Mouse (Mus musculus) liver, adult 10 weeks (tissue): ENCODE data around the gene Gm8206. TPM values are rescaled to one million over a fixed set of nuclear protein-coding genes. Genes with fewer than 3 reads are reported as not detected.

ENCODE experiments used
- polyA plus RNA-seq: library from polyadenylated mRNA; stranded (reverse); fragments of 350-450 nt; fragmentation: Illumina TruSeq; extraction: RNeasy Lipid Tissue Mini Kit (QIAGEN cat#74804); gene quantifications from one replicate; pipeline ENCODE4 v1.2.3, GENCODE M21; 2014; ENCODE audit warnings: low read depth, low replicate concordance

Gene Gm8206
- not detected for polyA plus RNA-seq

DNA sequence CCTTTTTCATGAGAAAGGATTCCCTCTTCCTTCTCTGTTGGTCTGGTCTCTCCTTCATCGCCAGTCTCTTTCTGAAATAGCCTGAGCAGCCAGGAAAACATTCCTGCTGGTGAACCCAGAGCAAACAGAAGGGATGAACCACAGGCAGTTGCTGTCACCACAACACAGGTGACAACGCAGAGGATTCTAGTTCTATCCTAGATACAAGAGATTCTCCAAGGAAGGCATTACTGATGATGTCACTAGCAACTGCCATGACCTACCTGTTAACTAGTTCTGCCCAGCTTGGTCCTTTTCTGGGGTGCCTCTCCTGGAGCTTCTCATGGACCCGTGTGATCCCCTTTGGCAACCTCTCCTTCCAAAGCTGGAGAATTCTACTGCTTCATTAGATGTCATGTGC is at the start of gene Gm8206:
Gm8206 (minus strand) TSS at position 101 of the 400 bp plus-strand sequence.

DNA sequence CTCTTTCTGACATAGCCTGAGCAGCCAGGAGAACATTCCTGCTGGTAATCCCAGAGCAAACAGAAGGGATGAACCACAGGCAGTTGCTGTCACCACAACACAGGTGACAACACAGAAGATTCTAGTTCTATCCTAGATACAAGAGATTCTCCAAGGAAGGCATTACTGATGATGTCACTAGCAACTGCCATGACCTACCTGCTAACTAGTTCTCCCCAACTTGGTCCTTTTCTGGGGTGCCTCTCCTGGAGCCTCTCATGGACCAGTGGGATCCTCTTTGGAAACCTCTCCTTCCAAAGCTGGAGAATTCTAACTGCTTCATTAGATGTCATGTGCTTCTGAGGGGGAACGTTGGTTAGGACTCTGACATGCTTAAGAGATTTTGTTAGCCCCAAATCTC is 32.0 kb upstream of the Gm8206 start, which contains the start of gene Gm3476:
Gm3476 (minus strand) TSS at position 101 of the 400 bp plus-strand sequence.

DNA sequence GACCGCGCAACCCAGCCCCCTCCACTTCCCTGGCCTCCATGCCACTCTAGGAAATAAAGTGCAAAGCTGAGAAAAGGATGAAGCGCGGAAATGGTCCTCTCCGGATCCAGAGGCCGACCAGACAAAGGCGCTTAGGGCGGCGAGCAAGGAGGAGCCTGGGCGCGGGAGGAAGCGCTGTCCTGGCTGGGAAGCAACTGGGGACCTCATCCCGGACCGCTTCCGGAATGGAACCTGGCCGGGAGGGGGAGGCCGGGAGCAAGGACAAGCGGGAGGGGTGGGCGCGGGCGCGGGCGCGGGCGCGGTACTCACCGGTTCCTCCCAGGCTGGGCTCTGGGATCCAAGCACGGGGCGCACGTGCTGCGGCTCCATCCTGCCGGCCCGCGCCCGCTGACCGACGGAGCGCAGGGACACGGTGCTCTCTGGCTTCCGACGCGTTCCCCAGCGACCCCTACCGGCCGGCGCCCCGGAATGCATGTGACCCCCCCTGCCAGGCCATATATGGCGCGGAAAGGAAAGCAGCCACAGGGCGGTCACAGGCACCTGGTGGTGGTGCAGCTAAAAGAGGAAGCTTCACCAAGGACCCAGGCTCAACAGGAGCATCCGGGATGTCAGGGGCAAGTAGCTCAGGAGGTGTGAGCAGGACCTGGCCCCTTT is 14.7 kb upstream of the Gm8206 start, which contains the start of gene Gm3468:
Gm3468 (minus strand) TSS at position 394 of the 654 bp plus-strand sequence.

DNA sequence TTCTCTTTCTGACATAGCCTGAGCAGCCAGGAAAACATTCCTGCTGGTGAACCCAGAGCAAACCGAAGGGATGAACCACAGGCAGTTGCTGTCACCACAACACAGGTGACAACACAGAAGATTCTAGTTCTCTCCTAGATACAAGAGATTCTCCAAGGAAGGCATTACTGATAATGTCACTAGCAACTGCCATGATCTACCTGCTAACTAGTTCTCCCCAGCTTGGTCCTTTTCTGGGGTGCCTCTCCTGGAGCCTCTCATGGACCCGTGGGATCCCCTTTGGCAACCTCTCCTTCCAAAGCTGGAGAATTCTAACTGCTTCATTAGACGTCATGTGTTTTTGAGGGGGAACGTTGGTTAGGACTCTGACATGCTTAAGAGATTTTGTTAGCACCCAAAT is 35.6 kb downstream of the Gm8206 start, which contains the start of gene Gm6337:
Gm6337 (minus strand) TSS at position 101 of the 400 bp plus-strand sequence.

DNA sequence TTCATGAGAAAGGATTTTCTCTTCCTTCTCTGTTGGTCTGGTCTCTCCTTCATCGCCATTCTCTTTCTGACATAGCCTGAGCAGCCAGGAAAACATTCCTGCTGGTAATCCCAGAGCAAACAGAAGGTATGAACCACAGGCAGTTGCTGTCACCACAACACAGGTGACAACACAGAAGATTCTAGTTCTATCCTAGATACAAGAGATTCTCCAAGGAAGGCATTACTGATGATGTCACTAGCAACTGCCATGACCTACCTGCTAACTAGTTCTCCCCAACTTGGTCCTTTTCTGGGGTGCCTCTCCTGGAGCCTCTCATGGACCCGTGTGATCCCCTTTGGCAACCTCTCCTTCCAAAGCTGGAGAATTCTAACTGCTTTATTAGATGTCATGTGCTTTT is 114.7 kb downstream of the Gm8206 start, which contains the start of gene Gm3453:
Gm3453 (minus strand) TSS at position 101 of the 400 bp plus-strand sequence.

Other genes starting within 250 kb of the Gm8206 start
- not detected for gene Gm8237, start 213.6 kb downstream of the Gm8206 start, polyA plus RNA-seq
- not detected for gene Gm3248, start 132.2 kb downstream of the Gm8206 start, polyA plus RNA-seq
- not detected for gene Gm3453, start 114.8 kb downstream of the Gm8206 start, polyA plus RNA-seq
- not detected for gene Gm6337, start 35.7 kb downstream of the Gm8206 start, polyA plus RNA-seq
- gene Gm3468, start 14.7 kb upstream of the Gm8206 start, polyA plus RNA-seq = not detected
- gene Gm3476, start 31.9 kb upstream of the Gm8206 start, polyA plus RNA-seq = not detected
- not detected for gene Gm21560, start 125.3 kb upstream of the Gm8206 start, polyA plus RNA-seq
- gene Gm3411, start 193.3 kb upstream of the Gm8206 start, polyA plus RNA-seq = not detected
- gene Gm21103, start 210.9 kb upstream of the Gm8206 start, polyA plus RNA-seq = not detected
- not detected for gene Gm3618, start 249.7 kb upstream of the Gm8206 start, polyA plus RNA-seq